Mouse (Mus musculus) small intestine, adult 2 months (tissue): Measurements from ENCODE around the gene Primpol. TPM values are rescaled to one million over a fixed set of nuclear protein-coding genes. Genes with fewer than 3 reads are reported as not detected.
A peak's percentile ranks its signal among the peaks of the same experiment; 100 is the strongest.

Experiments
- H3K27ac ChIP-seq: fragments of 200-500 bp; 2 replicates; pipeline ENCODE4 v1.5.1; 2012; ENCODE audit warnings: low read depth, low read length, control low read depth, inconsistent platforms; ENCODE audit not compliant: insufficient read depth
- H3K27me3 ChIP-seq: fragments of 200-500 bp; 2 replicates; pipeline ENCODE4 v1.6.1; 2012; ENCODE audit warnings: mild to moderate bottlenecking, moderate library complexity, low read length, inconsistent platforms; ENCODE audit not compliant: control insufficient read depth, insufficient read depth
- H3K36me3 ChIP-seq: fragments of 200-500 bp; 2 replicates; pipeline ENCODE4 v1.6.1; 2012; ENCODE audit warnings: mild to moderate bottlenecking, low read length, control low read depth, inconsistent platforms; ENCODE audit not compliant: control insufficient read depth, insufficient read depth
- H3K4me1 ChIP-seq: fragments of 200-500 bp; 2 replicates; pipeline ENCODE4 v1.6.1; 2012; ENCODE audit warnings: low read length, inconsistent platforms, mixed read lengths; ENCODE audit not compliant: control insufficient read depth, insufficient read depth, insufficient read length
- H3K4me3 ChIP-seq: fragments of 200-500 bp; 2 replicates; pipeline ENCODE4 v1.5.1; 2012; ENCODE audit warnings: low read depth, mild to moderate bottlenecking, control low read depth, inconsistent platforms, low read length, moderate library complexity
- CTCF ChIP-seq: fragments of 200-500 bp; IDR thresholded peaks from 2 replicates; pipeline ENCODE4 v1.5.1; 2012; ENCODE audit warnings: low read depth, mild to moderate bottlenecking, control low read depth, inconsistent platforms, low read length, moderate library complexity, mixed read lengths; ENCODE audit not compliant: insufficient replicate concordance, insufficient read length; ENCODE audit errors: extremely low read depth
- POLR2A ChIP-seq: fragments of 200-500 bp; IDR thresholded peaks from 2 replicates; pipeline ENCODE4 v1.6.1; 2012; ENCODE audit warnings: low read depth, mild to moderate bottlenecking, control low read depth, inconsistent platforms, low read length, moderate library complexity
- WGBS: fragments of 180-500 bp; shearing (Covaris S2); methylation state at CpG from one replicate; pipeline ENCODE4 v1.1.7; 2018; 5-methylcytosine and 5-hydroxymethylcytosine counted together
- polyA plus RNA-seq: library from polyadenylated mRNA; depleted of rRNA; stranded (reverse); fragments of >200 nt; gene quantifications from 2 replicates; pipeline ENCODE4 v1.2.3, GENCODE M21; 2012

Primpol gene
- polyA plus RNA-seq, 1 experiment = 0.79 TPM

GRCm38 (mm10) chr8:46618639-46619320 lies 1.8 kb upstream of the Primpol start:
- H3K27ac ChIP-seq = peak overlapping the region; percentile 21; the same call in 1 of the 2 replicates
- no peak for TF ChIP-seq POLR2A
- TF ChIP-seq CTCF = no peak
- H3K36me3 ChIP-seq = no peaks in the 10 kb centered on the region
- H3K4me1 ChIP-seq = peaks cover 4% of the 10 kb centered on the region; the same call in 1 of the 2 replicates
- H3K4me3 ChIP-seq = peak overlapping the region; percentile 98
- H3K27me3 ChIP-seq = no peaks in the 10 kb centered on the region
- 10% methylated on average over 10 of the region's 10 CpGs for WGBS

GRCm38 (mm10) chr8:46617690-46618620 lies 943 bp upstream of the Primpol start:
- no peak for TF ChIP-seq CTCF
- TF ChIP-seq POLR2A = no peak
- Histone ChIP-seq H3K27me3 (no peaks in the 10 kb centered on the region), H3K27ac (peak overlapping the region; percentile 65), H3K4me1 (peaks cover 6% of the 10 kb centered on the region; the same call in 1 of the 2 replicates), H3K4me3 (peak overlapping the region; percentile 98), H3K36me3 (no peaks in the 10 kb centered on the region)
- under 1% methylated on average over 38 of the region's 38 CpGs for WGBS

GRCm38 (mm10) chr8:46615936-46616335 lies 1.1 kb downstream of the Primpol start:
- Histone ChIP-seq H3K4me3 (no peak overlapping the region; the same call in 1 of the 2 replicates), H3K27ac (peak overlapping the region; percentile 64; the same call in 1 of the 2 replicates), H3K4me1 (peaks cover 9% of the 10 kb centered on the region; the same call in 1 of the 2 replicates), H3K27me3 (no peaks in the 10 kb centered on the region), H3K36me3 (no peaks in the 10 kb centered on the region)
- no peak for TF ChIP-seq CTCF
- 31% methylated on average over 8 of the region's 8 CpGs for whole genome bisulfite sequencing

GRCm38 (mm10) chr8:46613377-46613776 lies 3.6 kb downstream of the Primpol start:
- WGBS = 61% methylated on average over 4 of the region's 4 CpGs
- no peak overlapping the region for H3K4me3 ChIP-seq
- peaks cover 10% of the 10 kb centered on the region; the same call in 1 of the 2 replicates for H3K4me1 ChIP-seq
- no peak overlapping the region; the same call in 1 of the 2 replicates for H3K27ac ChIP-seq
- no peaks in the 10 kb centered on the region for H3K27me3 ChIP-seq
- TF ChIP-seq POLR2A (no peak), CTCF (no peak)
- H3K36me3 ChIP-seq = no peaks in the 10 kb centered on the region

- TF ChIP-seq CTCF (no peak), POLR2A (no peak)
- H3K4me1 ChIP-seq = peaks cover 10% of the 10 kb centered on the region; the same call in 1 of the 2 replicates
- no peak overlapping the region for H3K4me3 ChIP-seq
- no peak overlapping the region for H3K27ac ChIP-seq
- 87% methylated on average over 4 of the region's 4 CpGs for WGBS
- H3K36me3 ChIP-seq = no peaks in the 10 kb centered on the region
- H3K27me3 ChIP-seq = no peaks in the 10 kb centered on the region
Observed at GRCm38 (mm10) chr8:46612913-46613312, 4.1 kb downstream of the Primpol start.

- no peaks in the 10 kb centered on the region for H3K27me3 ChIP-seq
- peak overlapping the region; percentile 52 for H3K4me3 ChIP-seq
- H3K36me3 ChIP-seq = no peaks in the 10 kb centered on the region
- peak overlapping the region; percentile 95 for H3K27ac ChIP-seq
- no peak for TF ChIP-seq CTCF
- no peak for TF ChIP-seq POLR2A
- H3K4me1 ChIP-seq = peaks cover 13% of the 10 kb centered on the region; the same call in 1 of the 2 replicates
- WGBS = 26% methylated on average over 8 of the region's 8 CpGs
Observed at GRCm38 (mm10) chr8:46611557-46611956, 5.5 kb downstream of the Primpol start.

- Histone ChIP-seq H3K4me1 (peaks cover 9% of the 10 kb centered on the region; the same call in 1 of the 2 replicates), H3K27ac (peak overlapping the region; percentile 87; the same call in 1 of the 2 replicates), H3K27me3 (no peaks in the 10 kb centered on the region), H3K4me3 (no peak overlapping the region), H3K36me3 (0 out of 2 replicates have a peak, but pooled peaks cover 2% of the 10 kb centered on the region)
- no peak for TF ChIP-seq POLR2A
- no peak for TF ChIP-seq CTCF
- WGBS = 26% methylated on average over 1 of the region's 1 CpGs
Observed at GRCm38 (mm10) chr8:46606930-46607329, 10.1 kb downstream of the Primpol start.
